Mouse (Mus musculus) hindbrain, embryonic 11.5 days (tissue): ENCODE measurements around the gene Pou5f2. TPM values are rescaled to one million over a fixed set of nuclear protein-coding genes. Genes with fewer than 3 reads are reported as not detected.
A peak's percentile ranks its signal among the peaks of the same experiment; 100 is the strongest.

Experiments
- ATAC-seq: fragments of 200-750 bp; cut with Nextera tagmentation; 2 replicates; pipeline ENCODE4 v1.8.0; 2017; ENCODE audit warnings: mild to moderate bottlenecking, moderate TSS enrichment, moderate library complexity; ENCODE audit not compliant: low FRiP score
- DNase-seq: peaks from one replicate; pipeline ENCODE4 v3.0.0-alpha.2; 2015; ENCODE audit warnings: low spot score
- H3K27ac ChIP-seq: fragments of 300-500 bp; sonication (generic); 2 replicates; pipeline ENCODE4 v1.5.1; 2014; ENCODE audit warnings: mild to moderate bottlenecking, low read depth, low read length
- H3K27me3 ChIP-seq: fragments of 300-500 bp; sonication (generic); 2 replicates; pipeline ENCODE4 v1.6.1; 2014; ENCODE audit warnings: mild to moderate bottlenecking, low read length, moderate library complexity, mixed read lengths; ENCODE audit not compliant: control insufficient read depth, insufficient read depth
- H3K36me3 ChIP-seq: fragments of 300-500 bp; sonication (generic); 2 replicates; pipeline ENCODE4 v1.6.1; 2014; ENCODE audit warnings: mild to moderate bottlenecking, low read length, moderate library complexity, mixed read lengths; ENCODE audit not compliant: control insufficient read depth, insufficient read depth
- H3K4me1 ChIP-seq: fragments of 300-500 bp; sonication (generic); replicated peaks from 2 replicates; pipeline ENCODE4 v1.6.1; 2014; ENCODE audit warnings: low read length, mixed read lengths; ENCODE audit not compliant: control insufficient read depth, insufficient read depth
- H3K4me2 ChIP-seq: fragments of 300-500 bp; sonication (generic); replicated peaks from 2 replicates; pipeline ENCODE4 v1.6.1; 2014; ENCODE audit warnings: mild to moderate bottlenecking, low read depth, low read length
- H3K4me3 ChIP-seq: fragments of 300-500 bp; sonication (generic); 2 replicates; pipeline ENCODE4 v1.5.1; 2014; ENCODE audit warnings: low read depth, low read length
- H3K9ac ChIP-seq: fragments of 300-500 bp; sonication (generic); 2 replicates; pipeline ENCODE4 v1.6.1; 2014; ENCODE audit warnings: low read depth, low read length
- H3K9me3 ChIP-seq: fragments of 300-500 bp; sonication (generic); 2 replicates; pipeline ENCODE4 v1.6.1; 2016; ENCODE audit warnings: low read length; ENCODE audit not compliant: control insufficient read depth
- WGBS: fragments of 180-500 bp; shearing (Covaris S2); extraction: QIAGEN DNeasy Blood & Tissue Kit; methylation state at CpG from one replicate; pipeline ENCODE4 v1.1.7; 2014; 5-methylcytosine and 5-hydroxymethylcytosine counted together
- polyA plus RNA-seq: library from polyadenylated mRNA; unstranded; fragments of >200 nt; fragmentation: Nextera tagmentation; extraction: Ambion mirVana; gene quantifications from 2 replicates; pipeline ENCODE4 v1.2.1, GENCODE M21; 2014

The Pou5f2 gene
- polyA plus RNA-seq: 0.84 and 0.96 TPM in 2 replicates

DNA sequence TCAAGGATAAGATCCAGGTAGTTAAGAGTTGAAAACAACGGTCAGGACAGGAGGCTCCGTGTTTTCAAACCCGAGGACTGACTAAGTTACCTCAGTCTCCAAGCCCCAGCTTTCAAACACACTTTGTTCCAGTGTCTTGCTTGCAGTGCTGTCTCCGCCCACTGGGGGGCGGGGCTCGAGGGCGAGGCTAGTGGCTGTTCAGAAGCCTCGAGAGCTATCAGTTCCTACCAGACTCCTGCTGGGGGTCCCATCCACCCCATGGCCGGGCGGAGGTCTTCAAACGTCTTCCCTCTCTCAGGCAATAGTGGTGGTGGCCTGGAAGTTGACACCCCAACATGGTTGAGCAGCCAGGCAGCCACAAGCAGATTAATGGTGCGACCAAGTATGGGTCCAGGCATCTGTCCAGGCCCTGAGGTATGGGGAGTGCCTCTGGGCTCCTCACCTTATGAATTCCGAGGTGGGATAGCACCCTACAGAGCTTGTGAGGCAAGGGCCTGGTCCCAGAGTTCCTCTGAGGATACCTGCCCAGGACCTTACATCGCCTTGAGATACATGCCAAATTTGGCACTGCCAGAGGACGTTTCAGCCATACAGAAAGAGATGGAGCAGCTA is at the start of gene Pou5f2:
TSS of gene Pou5f2 (plus strand) at position 220 of the 612 bp plus-strand sequence.
- peak; percentile 43 for DNase-seq
- ATAC-seq: peak; percentile 27; the same call in 1 of the 2 replicates
- Histone ChIP-seq H3K4me2 (no peak within 1 kb of the TSS), H3K9ac (no peak within 1 kb of the TSS), H3K4me1 (no peaks in the 10 kb centered on the region), H3K4me3 (no peak within 1 kb of the TSS), H3K27me3 (no peaks in the 10 kb centered on the region), H3K27ac (no peak within 1 kb of the TSS), H3K36me3 (no peaks in the 10 kb centered on the region), H3K9me3 (no peaks in the 10 kb centered on the region)
- WGBS: 52% methylated on average over 15 of the region's 15 CpGs

GRCm38 (mm10) chr13:77976248-77976647 is 48.5 kb upstream of the Pou5f2 start:
- ATAC-seq (no peak), DNase-seq (no peak)
- no peak overlapping the region for H3K9ac ChIP-seq
- 84% methylated on average over 3 of the region's 3 CpGs for WGBS
- no peak overlapping the region for H3K4me2 ChIP-seq
- no peaks in the 10 kb centered on the region for H3K9me3 ChIP-seq
- no peak overlapping the region for H3K27ac ChIP-seq
- H3K27me3 ChIP-seq: no peaks in the 10 kb centered on the region
- H3K4me3 ChIP-seq: no peak overlapping the region
- H3K36me3 ChIP-seq: no peaks in the 10 kb centered on the region
- H3K4me1 ChIP-seq: no peaks in the 10 kb centered on the region

- H3K27ac ChIP-seq: no peak overlapping the region
- no peaks in the 10 kb centered on the region for H3K36me3 ChIP-seq
- no peaks in the 10 kb centered on the region for H3K4me1 ChIP-seq
- H3K4me2 ChIP-seq: no peak overlapping the region
- H3K9me3 ChIP-seq: no peaks in the 10 kb centered on the region
- no peaks in the 10 kb centered on the region for H3K27me3 ChIP-seq
- ATAC-seq (peak; percentile 61; the same call in 1 of the 2 replicates), DNase-seq (no peak)
- no peak overlapping the region for H3K9ac ChIP-seq
- 55% methylated on average over 1 of the region's 1 CpGs for WGBS
- H3K4me3 ChIP-seq: no peak overlapping the region
These were observed 47.6 kb upstream of the Pou5f2 start for GRCm38 (mm10) chr13:77977121-77977520.

DNA sequence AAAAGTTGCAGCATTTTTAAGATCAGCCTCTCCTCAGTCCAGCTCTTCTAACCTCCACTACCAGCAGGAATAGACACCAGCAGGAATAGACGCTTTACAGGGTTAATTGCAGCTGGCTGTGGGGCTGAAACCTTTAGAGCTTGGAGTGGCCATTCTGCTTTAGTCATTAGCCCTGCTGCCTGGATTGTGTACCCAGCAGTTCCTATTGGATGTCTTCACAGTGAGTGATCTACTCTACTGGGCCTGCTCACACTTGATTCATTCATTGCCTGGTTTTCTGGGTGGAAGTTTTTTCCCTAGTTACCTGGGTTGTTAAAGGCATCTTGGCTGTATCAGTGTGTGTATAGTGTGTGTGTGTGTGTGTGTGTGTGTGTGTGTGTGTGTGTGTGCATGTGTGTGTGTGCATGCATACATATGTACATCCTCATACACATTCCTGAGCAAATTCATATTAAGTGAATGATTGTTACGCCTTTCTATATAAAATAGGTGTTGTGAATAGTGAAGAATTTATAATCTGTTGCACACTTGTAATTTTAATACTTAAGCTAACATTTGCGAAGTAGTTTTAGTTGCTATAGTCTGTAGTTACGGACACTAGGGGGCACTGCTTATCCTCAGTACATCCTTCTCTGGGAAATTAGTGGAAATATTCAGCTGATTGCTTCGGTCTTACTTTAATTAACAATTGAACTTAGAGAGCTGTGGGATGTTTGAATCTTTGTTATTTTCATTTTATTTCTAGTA is 42.4 kb upstream of the Pou5f2 start:
- no peaks in the 10 kb centered on the region for H3K36me3 ChIP-seq
- 34% methylated on average over 5 of the region's 5 CpGs for WGBS
- H3K9ac ChIP-seq: no peak overlapping the region
- H3K27me3 ChIP-seq: no peaks in the 10 kb centered on the region
- ATAC-seq: peak; percentile 61
- no peak overlapping the region for H3K27ac ChIP-seq
- H3K4me3 ChIP-seq: no peak overlapping the region
- H3K9me3 ChIP-seq: no peaks in the 10 kb centered on the region
- peak; percentile 53 for DNase-seq
- H3K4me2 ChIP-seq: no peak overlapping the region
- H3K4me1 ChIP-seq: no peaks in the 10 kb centered on the region

DNA sequence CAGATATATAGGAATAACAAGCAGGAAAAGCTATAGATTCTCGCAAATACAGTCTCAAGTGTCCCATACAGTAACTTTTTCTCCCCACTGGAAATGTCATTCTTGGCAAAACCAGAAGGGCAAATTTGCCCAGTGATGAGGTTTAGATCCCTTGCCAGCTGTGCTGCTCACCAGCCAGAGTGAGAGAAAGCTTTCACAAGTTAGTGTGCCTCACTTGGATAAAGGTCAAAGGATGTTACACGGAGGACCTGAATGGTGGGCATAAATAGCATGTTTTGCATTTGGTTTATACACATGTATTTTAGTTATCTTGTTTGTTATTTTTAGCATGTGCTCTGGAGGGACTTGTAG is 41.9 kb upstream of the Pou5f2 start:
- WGBS: 73% methylated on average over 2 of the region's 2 CpGs
- H3K4me2 ChIP-seq: no peak overlapping the region
- ATAC-seq (no peak), DNase-seq (no peak)
- H3K9me3 ChIP-seq: no peaks in the 10 kb centered on the region
- H3K27ac ChIP-seq: no peak overlapping the region
- no peaks in the 10 kb centered on the region for H3K27me3 ChIP-seq
- H3K4me3 ChIP-seq: no peak overlapping the region
- H3K4me1 ChIP-seq: no peaks in the 10 kb centered on the region
- no peaks in the 10 kb centered on the region for H3K36me3 ChIP-seq
- no peak overlapping the region for H3K9ac ChIP-seq

DNA sequence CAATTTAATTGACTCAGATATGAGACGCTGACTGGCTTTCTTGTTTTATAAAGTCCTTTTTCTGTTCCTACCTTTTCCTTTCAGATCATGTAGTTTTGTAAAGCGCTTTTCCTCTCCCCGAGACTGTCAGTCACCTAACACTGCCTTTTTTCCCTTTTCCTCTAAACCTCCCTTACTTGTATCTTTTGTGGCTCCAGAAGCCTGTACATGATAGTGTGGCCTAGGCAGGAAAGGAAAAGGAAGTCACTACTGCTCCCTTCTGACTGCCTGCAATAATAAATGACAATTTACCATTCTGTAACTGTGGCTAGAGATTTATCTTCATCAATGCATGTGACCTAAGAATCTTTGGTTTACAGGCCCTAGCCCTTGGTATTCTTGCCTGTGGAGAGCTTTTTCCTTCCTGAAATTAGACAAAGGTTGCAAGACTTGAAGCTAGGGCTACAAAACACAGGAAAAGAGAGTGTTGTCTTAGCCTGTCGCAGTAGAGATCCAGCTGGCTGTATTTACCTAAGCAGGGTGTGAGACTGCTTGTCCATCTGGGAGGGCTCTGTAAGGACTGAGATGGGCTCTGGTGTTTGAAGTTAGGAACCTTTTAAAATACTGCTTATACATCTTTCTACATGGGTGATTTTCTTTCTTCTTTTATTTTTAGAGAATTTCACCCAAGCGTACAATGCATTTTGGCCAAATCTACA is 33.4 kb upstream of the Pou5f2 start:
- no peak overlapping the region for H3K9ac ChIP-seq
- no peak overlapping the region for H3K27ac ChIP-seq
- H3K4me2 ChIP-seq: no peak overlapping the region
- H3K4me3 ChIP-seq: no peak overlapping the region
- no peak for DNase-seq
- H3K4me1 ChIP-seq: no peaks in the 10 kb centered on the region
- no peak for ATAC-seq
- H3K36me3 ChIP-seq: no peaks in the 10 kb centered on the region
- no peaks in the 10 kb centered on the region for H3K27me3 ChIP-seq
- WGBS: 80% methylated on average over 5 of the region's 5 CpGs
- no peaks in the 10 kb centered on the region for H3K9me3 ChIP-seq

GRCm38 (mm10) chr13:78004649-78005048 is 20.1 kb upstream of the Pou5f2 start:
- H3K36me3 ChIP-seq: no peaks in the 10 kb centered on the region
- H3K4me1 ChIP-seq: no peaks in the 10 kb centered on the region
- no peak overlapping the region for H3K4me3 ChIP-seq
- H3K9me3 ChIP-seq: no peaks in the 10 kb centered on the region
- no peaks in the 10 kb centered on the region for H3K27me3 ChIP-seq
- ATAC-seq (no peak), DNase-seq (no peak)
- no peak overlapping the region for H3K4me2 ChIP-seq
- H3K27ac ChIP-seq: no peak overlapping the region
- WGBS: 60% methylated on average over 4 of the region's 4 CpGs
- no peak overlapping the region for H3K9ac ChIP-seq

GRCm38 (mm10) chr13:78005344-78005743 is 19.4 kb upstream of the Pou5f2 start:
- DNase-seq: peak; percentile 63
- Histone ChIP-seq H3K4me1 (no peaks in the 10 kb centered on the region), H3K4me3 (no peak overlapping the region), H3K27ac (peak overlapping the region; percentile 51; the same call in 1 of the 2 replicates), H3K9me3 (no peaks in the 10 kb centered on the region), H3K9ac (no peak overlapping the region), H3K4me2 (no peak overlapping the region), H3K27me3 (no peaks in the 10 kb centered on the region), H3K36me3 (no peaks in the 10 kb centered on the region)
- 15% methylated on average over 3 of the region's 3 CpGs for WGBS
- peak; percentile 90 for ATAC-seq
